In the genomic region with DNA sequence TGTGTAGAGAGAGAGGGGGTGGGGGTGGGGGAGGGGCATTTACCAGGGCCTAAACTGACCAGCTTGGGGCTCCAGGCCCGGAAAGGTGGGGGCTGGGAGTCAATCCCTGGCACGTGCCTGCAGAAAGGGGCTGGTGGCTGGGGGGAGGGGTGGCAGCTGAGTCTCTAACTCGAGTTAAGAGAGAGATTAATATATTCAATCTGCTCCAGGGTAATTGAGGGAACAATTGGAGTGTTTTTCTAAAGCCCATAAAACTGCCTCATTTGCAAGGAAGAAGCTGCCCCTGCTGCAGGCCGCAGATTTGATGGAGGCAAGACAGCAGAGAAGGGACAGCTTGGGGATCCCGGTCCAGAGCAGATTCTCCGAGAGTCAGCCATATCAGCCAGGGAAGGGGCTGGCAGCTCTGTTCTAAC, we compare ENCODE assay signal across 8 mouse cellular contexts. TPM values are rescaled to one million over a fixed set of nuclear protein-coding genes. Genes with fewer than 3 reads are reported as not detected.
DNase-seq lines count a peak whose midpoint lies in the region; ATAC-seq lines count a peak whose summit lies in the region.

No protein-coding gene starts in this region.

- DNase-seq in heart, adult 18-20 months = no peak
- DNase-seq in brain, adult 2 months (ENCODE audit: low read depth, low spot score) = peak; percentile 42
- no peak for DNase-seq in midbrain, embryonic 11.5 days (ENCODE audit: low spot score, missing footprints)
- no peak for DNase-seq in spleen, postnatal 4 days (ENCODE audit: low spot score in 2 of 2)

- H3K27ac ChIP-seq in heart, embryonic 12.5 days (ENCODE audit: poor library complexity, severe bottlenecking) = no peak overlapping the region
- peak overlapping the region; percentile 95 for H3K27ac ChIP-seq in hindbrain, embryonic 13.5 days
- peak overlapping the region; percentile 93 for H3K27ac ChIP-seq in midbrain, embryonic 11.5 days (ENCODE audit: low read depth, low read length)

- peak overlapping the region; percentile 32; the same call in 1 of the 2 replicates for H3K4me3 ChIP-seq in heart, embryonic 12.5 days
- H3K4me3 ChIP-seq in hindbrain, embryonic 13.5 days = no peak overlapping the region
- peak overlapping the region; percentile 16 for H3K4me3 ChIP-seq in midbrain, embryonic 11.5 days (ENCODE audit: low read depth, low read length)

- H3K9me3 ChIP-seq in heart, embryonic 12.5 days (replicated peaks) = no peaks in the 10 kb centered on the region
- H3K9me3 ChIP-seq in hindbrain, embryonic 13.5 days = no peaks in the 10 kb centered on the region
- H3K9me3 ChIP-seq in midbrain, embryonic 11.5 days (ENCODE audit: control insufficient read depth, low read length) = no peaks in the 10 kb centered on the region

- 6% methylated on average over 6 of the region's 6 CpGs for WGBS in heart, embryonic 12.5 days
- WGBS in hindbrain, embryonic 13.5 days = 0% methylated on average over 6 of the region's 6 CpGs
- 0% methylated on average over 6 of the region's 6 CpGs for WGBS in midbrain, embryonic 11.5 days

- H3K4me2 ChIP-seq in heart, embryonic 12.5 days = peak overlapping the region; percentile 59
- peak overlapping the region; percentile 44 for H3K4me2 ChIP-seq in hindbrain, embryonic 13.5 days
- peak overlapping the region; percentile 48 for H3K4me2 ChIP-seq in midbrain, embryonic 11.5 days

- H3K9ac ChIP-seq in heart, embryonic 12.5 days = no peak overlapping the region
- H3K9ac ChIP-seq in hindbrain, embryonic 13.5 days = peak overlapping the region; percentile 62; the same call in 1 of the 2 replicates
- H3K9ac ChIP-seq in midbrain, embryonic 11.5 days (ENCODE audit: low read length) = peak overlapping the region; percentile 65; the same call in 1 of the 2 replicates

- H3K36me3 ChIP-seq in heart, embryonic 12.5 days = no peaks in the 10 kb centered on the region
- no peaks in the 10 kb centered on the region for H3K36me3 ChIP-seq in hindbrain, embryonic 13.5 days
- H3K36me3 ChIP-seq in midbrain, embryonic 11.5 days (ENCODE audit: control insufficient read depth, insufficient read depth, low read length) = no peaks in the 10 kb centered on the region

- H3K4me1 ChIP-seq in heart, embryonic 12.5 days (replicated peaks) = peaks cover 51% of the 10 kb centered on the region
- H3K4me1 ChIP-seq in hindbrain, embryonic 13.5 days (replicated peaks) = peaks cover 73% of the 10 kb centered on the region
- H3K4me1 ChIP-seq in midbrain, embryonic 11.5 days (ENCODE audit: control insufficient read depth, insufficient read depth, low read length) = peaks cover 46% of the 10 kb centered on the region

- ATAC-seq in heart, embryonic 12.5 days (ENCODE audit: insufficient number of reproducible peaks, low FRiP score) = no peak
- peak; percentile 67 for ATAC-seq in hindbrain, embryonic 13.5 days (ENCODE audit: low FRiP score)
- peak; percentile 80 for ATAC-seq in midbrain, embryonic 11.5 days (ENCODE audit: low FRiP score)
- ATAC-seq in inflammation-experienced regulatory T-cells, adult 6 months = no peak
- no peak for ATAC-seq in megakaryocyte, adult 5-6 weeks (ENCODE audit: poor library complexity, severe bottlenecking)

- peaks cover 49% of the 10 kb centered on the region for H3K27me3 ChIP-seq in heart, embryonic 12.5 days (replicated peaks)
- peaks cover 32% of the 10 kb centered on the region; the same call in 1 of the 2 replicates for H3K27me3 ChIP-seq in hindbrain, embryonic 13.5 days
- H3K27me3 ChIP-seq in midbrain, embryonic 11.5 days (ENCODE audit: control insufficient read depth, insufficient read depth, low read length) = peaks cover 23% of the 10 kb centered on the region

RNA-seq across cellular contexts. Expression of gene Ccdc33, which starts 5.8 kb away (rescaled TPM):
- not detected in 2 replicates for polyA plus RNA-seq in heart, embryonic 12.5 days (2016; fragmentation: Nextera tagmentation; extraction: Ambion mirVana)
- 1 to 10 TPM in 1 of 2 experiments, not detected in 1; 1.2 TPM for total RNA-seq in heart, adult 18-20 months (2021)
- 0.81 and 0.91 TPM in 2 replicates for polyA plus RNA-seq in hindbrain, embryonic 13.5 days (2015; fragmentation: Nextera tagmentation; extraction: Ambion mirVana)
- 0.41 and 0.90 TPM in 2 replicates for polyA plus RNA-seq in midbrain, embryonic 11.5 days (2014; fragmentation: Nextera tagmentation; extraction: Ambion mirVana)
- not detected for polyA plus RNA-seq in inflammation-experienced regulatory T-cells, adult 6 months (2017; shearing (Covaris generic))
- total RNA-seq in megakaryocyte, adult 5-6 weeks (2015) = not detected in 2 replicates
- not detected in 2 replicates for total RNA-seq in megakaryocyte, adult 5-6 weeks (2017)

RNA-seq across cellular contexts. Expression of gene Stra6, which starts 49.3 kb away (rescaled TPM):
- polyA plus RNA-seq in heart, embryonic 12.5 days (2016; fragmentation: Nextera tagmentation; extraction: Ambion mirVana) = 0.78 and 1.00 TPM in 2 replicates
- total RNA-seq in heart, adult 18-20 months (2021) = under 1 TPM; 0.30 to 0.44 TPM
- polyA plus RNA-seq in hindbrain, embryonic 13.5 days (2015; fragmentation: Nextera tagmentation; extraction: Ambion mirVana) = 19.1 and 20.1 TPM in 2 replicates
- polyA plus RNA-seq in midbrain, embryonic 11.5 days (2014; fragmentation: Nextera tagmentation; extraction: Ambion mirVana) = 7.3 and 9.7 TPM in 2 replicates
- polyA plus RNA-seq in inflammation-experienced regulatory T-cells, adult 6 months (2017; shearing (Covaris generic)) = 1 to 10 TPM in 2 of 3 experiments, not detected in 1; 4.0 to 5.3 TPM
- total RNA-seq in megakaryocyte, adult 5-6 weeks (2015) = not detected in 2 replicates
- total RNA-seq in megakaryocyte, adult 5-6 weeks (2017) = not detected in 2 replicates

Comparison
In these comparisons a context has a peak if more than half of its experiments do, and no peak if none do; other contexts are left out.
1. ATAC-seq: peak in hindbrain, embryonic 13.5 days (single experiment) and midbrain, embryonic 11.5 days (single experiment); none in heart, embryonic 12.5 days (single experiment), inflammation-experienced regulatory T-cells, adult 6 months (single experiment) and megakaryocyte, adult 5-6 weeks (single experiment).
2. Peak in every context shown above with its lines, with median percentiles within 50 percentile points of each other: H3K4me2 ChIP-seq.